8 mouse cellular contexts compared by ENCODE assay signal in the genomic region with DNA sequence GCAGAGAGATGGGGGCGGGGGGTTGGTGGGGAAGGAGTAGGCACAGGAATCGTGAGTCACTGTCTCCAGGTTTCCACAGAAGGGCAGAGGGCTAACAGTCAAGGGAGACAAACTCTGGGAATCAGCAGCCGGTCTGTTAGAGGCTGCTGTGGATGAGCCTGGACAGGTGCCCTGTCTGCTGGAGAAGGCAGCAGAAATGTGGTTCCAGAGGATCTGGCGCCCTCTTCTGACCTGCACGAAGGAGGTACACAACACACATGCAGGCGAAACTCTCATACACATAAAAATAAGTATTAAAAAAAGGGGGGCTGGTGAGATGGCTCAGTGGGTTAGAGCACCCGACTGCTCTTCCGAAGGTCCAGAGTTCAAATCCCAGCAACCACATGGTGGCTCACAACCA. TPM values are rescaled to one million over a fixed set of nuclear protein-coding genes. Genes with fewer than 3 reads are reported as not detected.
DNase-seq lines count a peak whose midpoint lies in the region; ATAC-seq and TF ChIP-seq lines count a peak whose summit lies in the region.
"Had no signal": no experiment of that assay in that cellular context is flagged by ENCODE, and none has a peak within 500 bp of the region (broad histone marks: within the 10 kb centered on the region; RNA-seq: fewer than 3 reads in every experiment).

No protein-coding gene starts in this region.

- intact Hi-C loops in left cerebral cortex, postnatal 4 days (cut with DNase I), result no loop called here
- intact Hi-C loops in left cerebral cortex, adult 2 months (cut with DNase I), result no loop called here

- no peaks in the 10 kb centered on the region for H3K4me1 ChIP-seq in cortical plate, adult 2 months (ENCODE audit: control insufficient read depth, insufficient read depth, low read length)
- H3K4me1 ChIP-seq in lung, embryonic 14.5 days (ENCODE audit: insufficient read depth), result no peaks in the 10 kb centered on the region

- no peaks in the 10 kb centered on the region for H3K9me3 ChIP-seq in lung, embryonic 14.5 days (ENCODE audit: low read depth, low read length)

- no peak overlapping the region for H3K4me2 ChIP-seq in lung, embryonic 14.5 days

- 0 out of 2 replicates have a peak, but pooled peaks have one; percentile 2 for TF ChIP-seq CTCF in cortical plate, adult 2 months (IDR thresholded peaks at IDR 0.05; ENCODE audit: extremely low read depth, insufficient read depth, low read length)
- peak; percentile 34 for TF ChIP-seq CTCF in lung, embryonic 14.5 days (IDR thresholded peaks at IDR 0.05; ENCODE audit: low read depth)
- no peak; the same call in 1 of the 2 replicates for TF ChIP-seq CTCF in left cerebral cortex, adult 2 months (IDR thresholded peaks at IDR 0.05)

- ATAC-seq in lung, embryonic 14.5 days (ENCODE audit: insufficient read depth), result no peak

- peak; percentile 51 for DNase-seq in left cerebral cortex, postnatal 4 days
- no peak for DNase-seq in left cerebral cortex, adult 18-20 months (ENCODE audit: low spot score in 2 of 2)
- DNase-seq in NIH3T3 (ENCODE audit: low read depth), result peak; percentile 59
- peak; percentile 24 for DNase-seq in lung, embryonic 14.5 days
- no peak for DNase-seq in left cerebral cortex, adult 2 months (ENCODE audit: extremely low spot score in 1 of 2, low spot score in 2 of 2)
- no peak for DNase-seq in cerebellum, adult 18-20 months

- H3K9ac ChIP-seq in lung, embryonic 14.5 days, result no peak overlapping the region

- no peak for TF ChIP-seq POLR2A in cortical plate, adult 2 months (IDR thresholded peaks at IDR 0.05; ENCODE audit: extremely low read depth, insufficient read depth, low read length)

- H3K36me3 ChIP-seq in lung, embryonic 14.5 days (ENCODE audit: insufficient read depth), result no peaks in the 10 kb centered on the region

- WGBS in lung, embryonic 14.5 days, result 33% methylated on average over 8 of the region's 8 CpGs

- H3K4me3 ChIP-seq in cortical plate, adult 2 months (ENCODE audit: insufficient read depth, low read length), result no peak overlapping the region
- H3K4me3 ChIP-seq in lung, embryonic 14.5 days (ENCODE audit: low read depth, low read length), result no peak overlapping the region
- H3K4me3 ChIP-seq in left cerebral cortex, adult 2 months, result no peak overlapping the region

- H3K27me3 ChIP-seq in lung, embryonic 14.5 days (ENCODE audit: insufficient read depth, low read length), result no peaks in the 10 kb centered on the region

- H3K27ac ChIP-seq in cortical plate, adult 2 months (ENCODE audit: insufficient read depth, low read length), result no peak overlapping the region
- no peak overlapping the region for H3K27ac ChIP-seq in lung, embryonic 14.5 days (ENCODE audit: low read depth)
- no peak overlapping the region for H3K27ac ChIP-seq in left cerebral cortex, adult 2 months
- H3K27ac ChIP-seq: macrophage had no signal

RNA-seq across cellular contexts. Expression of gene Gm12845, which starts 13.3 kb away (rescaled TPM):
- total RNA-seq in left cerebral cortex, postnatal 4 days (2021), result not detected
- not detected for total RNA-seq in left cerebral cortex, adult 18-20 months (2021)
- polyA plus RNA-seq in cortical plate, adult 2 months (2012; rRNA removed), result not detected in 2 replicates
- not detected in 2 replicates for polyA plus RNA-seq in lung, embryonic 14.5 days (2014; fragmentation: Nextera tagmentation; extraction: Ambion mirVana)
- not detected for total RNA-seq in left cerebral cortex, adult 2 months (2021)
- polyA plus RNA-seq: macrophage had no signal

RNA-seq across cellular contexts. Expression of gene Klf17, which starts 27.9 kb away (rescaled TPM):
- not detected for total RNA-seq in left cerebral cortex, postnatal 4 days (2021)
- not detected for total RNA-seq in left cerebral cortex, adult 18-20 months (2021)
- polyA plus RNA-seq in cortical plate, adult 2 months (2012; rRNA removed), result not detected in 2 replicates
- not detected in 2 replicates for polyA plus RNA-seq in lung, embryonic 14.5 days (2014; fragmentation: Nextera tagmentation; extraction: Ambion mirVana)
- total RNA-seq in left cerebral cortex, adult 2 months (2021), result not detected
- polyA plus RNA-seq: macrophage had no signal

RNA-seq across cellular contexts. Expression of gene Dmap1, which starts 55.5 kb away (rescaled TPM):
- total RNA-seq in left cerebral cortex, postnatal 4 days (2021), result 10 to 100 TPM; 46.1 to 47.6 TPM
- total RNA-seq in left cerebral cortex, adult 18-20 months (2021), result 10 to 100 TPM; 38.8 to 39.6 TPM
- 48.0 and 49.6 TPM in 2 replicates for polyA plus RNA-seq in cortical plate, adult 2 months (2012; rRNA removed)
- polyA plus RNA-seq in lung, embryonic 14.5 days (2014; fragmentation: Nextera tagmentation; extraction: Ambion mirVana), result 64.5 and 65.4 TPM in 2 replicates
- total RNA-seq in left cerebral cortex, adult 2 months (2021), result 10 to 100 TPM; 37.3 to 42.0 TPM

Comparison
In these comparisons a context has a peak if more than half of its experiments do, and no peak if none do; other contexts are left out.
1. DNase-seq: peak in left cerebral cortex, postnatal 4 days (single experiment), NIH3T3 (single experiment) and lung, embryonic 14.5 days (single experiment); none in left cerebral cortex, adult 18-20 months (0 of 2), left cerebral cortex, adult 2 months (0 of 2) and cerebellum, adult 18-20 months (0 of 2).